Mouse (Mus musculus) midbrain, embryonic 14.5 days (tissue): ENCODE data around the gene Dio3. TPM values are rescaled to one million over a fixed set of nuclear protein-coding genes. Genes with fewer than 3 reads are reported as not detected.

Source experiments
- ATAC-seq: fragments of 200-750 bp; cut with Nextera tagmentation; 2 replicates; pipeline ENCODE4 v1.8.0; 2017; ENCODE audit warnings: moderate number of reproducible peaks, moderate library complexity; ENCODE audit not compliant: low FRiP score, low TSS enrichment
- DNase-seq: peaks from one replicate; pipeline ENCODE4 v3.0.0-alpha.2; 2015
- H3K27ac ChIP-seq: fragments of 300-500 bp; sonication (generic); replicated peaks from 2 replicates; pipeline ENCODE4 v1.5.1; 2014; ENCODE audit warnings: mild to moderate bottlenecking, low read depth, low read length, moderate library complexity
- H3K27me3 ChIP-seq: fragments of 300-500 bp; sonication (generic); 2 replicates; pipeline ENCODE4 v1.6.1; 2014; ENCODE audit warnings: low read length, control low read depth, mixed read lengths; ENCODE audit not compliant: control insufficient read depth, insufficient read depth
- H3K36me3 ChIP-seq: fragments of 300-500 bp; sonication (generic); 2 replicates; pipeline ENCODE4 v1.6.1; 2014; ENCODE audit warnings: low read length, control low read depth; ENCODE audit not compliant: control insufficient read depth, insufficient read depth
- H3K4me1 ChIP-seq: fragments of 300-500 bp; sonication (generic); 2 replicates; pipeline ENCODE4 v1.6.1; 2014; ENCODE audit warnings: mild to moderate bottlenecking, antibody characterized with exemption, low read length, control low read depth; ENCODE audit not compliant: control insufficient read depth, insufficient read depth
- H3K4me2 ChIP-seq: fragments of 300-500 bp; sonication (generic); 2 replicates; pipeline ENCODE4 v1.6.1; 2014; ENCODE audit warnings: mild to moderate bottlenecking, low read length, moderate library complexity
- H3K4me3 ChIP-seq: fragments of 300-500 bp; sonication (generic); replicated peaks from 2 replicates; pipeline ENCODE4 v1.5.1; 2014; ENCODE audit warnings: low read depth, low read length
- H3K9ac ChIP-seq: fragments of 300-500 bp; sonication (generic); replicated peaks from 2 replicates; pipeline ENCODE4 v1.6.1; 2014; ENCODE audit warnings: mild to moderate bottlenecking, low read length, moderate library complexity
- H3K9me3 ChIP-seq: fragments of 300-500 bp; sonication (generic); 2 replicates; pipeline ENCODE4 v1.6.1; 2016; ENCODE audit warnings: low read length, control low read depth, mixed read lengths; ENCODE audit not compliant: control insufficient read depth
- WGBS: fragments of 180-500 bp; shearing (Covaris S2); extraction: QIAGEN DNeasy Blood & Tissue Kit; methylation state at CpG from one replicate; pipeline ENCODE4 v1.1.7; 2014; 5-methylcytosine and 5-hydroxymethylcytosine counted together
- polyA plus RNA-seq: library from polyadenylated mRNA; unstranded; fragments of >200 nt; fragmentation: Nextera tagmentation; extraction: Ambion mirVana; gene quantifications from 2 replicates; pipeline ENCODE4 v1.2.1, GENCODE M21; 2014

Dio3 gene
- 0.30 and 1.5 TPM in 2 replicates for polyA plus RNA-seq

- H3K4me1 ChIP-seq, result no peaks in the 10 kb centered on the region
- peak within 1 kb of the TSS; percentile 63 for H3K4me2 ChIP-seq
- H3K9me3 ChIP-seq, result no peaks in the 10 kb centered on the region
- no peak for ATAC-seq
- peaks cover 84% of the 10 kb centered on the region for H3K27me3 ChIP-seq
- H3K36me3 ChIP-seq, result no peaks in the 10 kb centered on the region
- WGBS, result 1% methylated on average over 32 of the region's 34 CpGs
- no peak for DNase-seq
- H3K4me3 ChIP-seq, result peak within 1 kb of the TSS; percentile 41
- H3K27ac ChIP-seq, result no peak within 1 kb of the TSS
- H3K9ac ChIP-seq, result peak within 1 kb of the TSS; percentile 16; the same call in 1 of the 2 replicates
These were observed at the start of gene Dio3 for GRCm38 (mm10) chr12:110278853-110279252. Gene Dio3, plus strand, starts transcription at chr12:110279068.

DNA sequence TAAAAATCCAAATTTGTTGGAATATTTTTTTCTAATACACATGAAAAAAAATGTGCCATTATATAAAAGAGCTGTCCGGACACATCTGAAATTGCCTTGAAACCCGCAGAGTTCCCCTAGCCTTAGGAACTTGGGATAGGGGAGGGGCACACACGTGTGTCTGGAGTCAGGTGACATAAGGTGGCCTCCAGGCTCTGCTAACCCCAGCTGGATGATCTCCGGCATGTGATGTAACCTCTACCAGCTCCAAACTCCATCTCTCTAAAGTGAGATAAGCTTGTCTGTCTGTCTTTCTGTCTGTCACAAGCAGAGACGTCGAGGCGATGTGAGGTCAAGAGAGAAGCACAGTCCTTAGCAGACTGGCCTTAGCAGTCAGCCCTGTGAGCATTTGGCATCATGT is 48.6 kb upstream of the Dio3 start:
- Histone ChIP-seq H3K9me3 (no peaks in the 10 kb centered on the region), H3K9ac (no peak overlapping the region), H3K4me3 (no peak overlapping the region), H3K4me1 (no peaks in the 10 kb centered on the region), H3K27me3 (no peaks in the 10 kb centered on the region), H3K36me3 (no peaks in the 10 kb centered on the region), H3K27ac (no peak overlapping the region), H3K4me2 (no peak overlapping the region)
- 85% methylated on average over 7 of the region's 7 CpGs for WGBS
- ATAC-seq, result no peak
- DNase-seq, result no peak

DNA sequence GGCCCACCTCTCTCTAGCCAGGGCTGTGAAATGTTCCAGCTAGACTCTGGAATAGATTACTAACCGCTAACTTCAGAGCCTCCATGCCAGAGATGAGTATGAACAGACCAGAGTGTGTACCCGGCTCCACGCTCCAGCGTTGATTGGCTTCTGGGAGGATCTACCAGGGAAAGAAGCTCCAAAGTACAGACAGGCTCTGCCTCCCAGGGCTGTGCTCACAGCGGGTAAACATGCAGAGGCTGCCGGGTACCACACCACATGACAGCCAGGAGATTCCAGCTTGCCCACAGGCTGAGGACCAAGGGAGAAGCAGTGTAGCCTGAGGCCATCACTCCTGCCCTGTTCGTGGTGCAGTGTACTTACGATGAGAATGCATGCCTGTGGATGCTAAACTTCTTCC is 48.1 kb upstream of the Dio3 start:
- DNase-seq (no peak), ATAC-seq (no peak)
- Histone ChIP-seq H3K4me1 (no peaks in the 10 kb centered on the region), H3K9me3 (no peaks in the 10 kb centered on the region), H3K4me3 (no peak overlapping the region), H3K9ac (no peak overlapping the region), H3K36me3 (no peaks in the 10 kb centered on the region), H3K27ac (no peak overlapping the region), H3K4me2 (no peak overlapping the region), H3K27me3 (no peaks in the 10 kb centered on the region)
- 77% methylated on average over 8 of the region's 8 CpGs for WGBS

- Histone ChIP-seq H3K4me3 (no peak overlapping the region), H3K9ac (no peak overlapping the region), H3K27me3 (no peaks in the 10 kb centered on the region), H3K9me3 (no peaks in the 10 kb centered on the region), H3K27ac (no peak overlapping the region), H3K4me1 (no peaks in the 10 kb centered on the region), H3K4me2 (no peak overlapping the region), H3K36me3 (no peaks in the 10 kb centered on the region)
- 24% methylated on average over 13 of the region's 13 CpGs for WGBS
- DNase-seq (no peak), ATAC-seq (no peak)
These were observed 46.9 kb upstream of the Dio3 start for GRCm38 (mm10) chr12:110231709-110232600.

GRCm38 (mm10) chr12:110235908-110236307 is 43.0 kb upstream of the Dio3 start:
- no peak overlapping the region for H3K4me3 ChIP-seq
- no peaks in the 10 kb centered on the region for H3K4me1 ChIP-seq
- H3K4me2 ChIP-seq, result no peak overlapping the region
- H3K9ac ChIP-seq, result no peak overlapping the region
- no peak overlapping the region for H3K27ac ChIP-seq
- no peaks in the 10 kb centered on the region for H3K9me3 ChIP-seq
- no peaks in the 10 kb centered on the region for H3K36me3 ChIP-seq
- no peak for ATAC-seq
- no peak for DNase-seq
- no peaks in the 10 kb centered on the region for H3K27me3 ChIP-seq
- 93% methylated on average over 4 of the region's 4 CpGs for WGBS

GRCm38 (mm10) chr12:110237046-110237445 is 41.8 kb upstream of the Dio3 start:
- Histone ChIP-seq H3K27ac (no peak overlapping the region), H3K36me3 (no peaks in the 10 kb centered on the region), H3K9ac (no peak overlapping the region), H3K4me2 (no peak overlapping the region), H3K4me3 (no peak overlapping the region), H3K27me3 (no peaks in the 10 kb centered on the region), H3K4me1 (no peaks in the 10 kb centered on the region), H3K9me3 (no peaks in the 10 kb centered on the region)
- ATAC-seq, result no peak
- no peak for DNase-seq
- WGBS, result 87% methylated on average over 7 of the region's 7 CpGs

GRCm38 (mm10) chr12:110239358-110239757 is 39.5 kb upstream of the Dio3 start:
- Histone ChIP-seq H3K27me3 (no peaks in the 10 kb centered on the region), H3K4me2 (no peak overlapping the region), H3K4me3 (no peak overlapping the region), H3K9me3 (no peaks in the 10 kb centered on the region), H3K4me1 (no peaks in the 10 kb centered on the region), H3K9ac (no peak overlapping the region), H3K36me3 (no peaks in the 10 kb centered on the region), H3K27ac (no peak overlapping the region)
- ATAC-seq (no peak), DNase-seq (no peak)
- WGBS, result 91% methylated on average over 5 of the region's 5 CpGs

DNA sequence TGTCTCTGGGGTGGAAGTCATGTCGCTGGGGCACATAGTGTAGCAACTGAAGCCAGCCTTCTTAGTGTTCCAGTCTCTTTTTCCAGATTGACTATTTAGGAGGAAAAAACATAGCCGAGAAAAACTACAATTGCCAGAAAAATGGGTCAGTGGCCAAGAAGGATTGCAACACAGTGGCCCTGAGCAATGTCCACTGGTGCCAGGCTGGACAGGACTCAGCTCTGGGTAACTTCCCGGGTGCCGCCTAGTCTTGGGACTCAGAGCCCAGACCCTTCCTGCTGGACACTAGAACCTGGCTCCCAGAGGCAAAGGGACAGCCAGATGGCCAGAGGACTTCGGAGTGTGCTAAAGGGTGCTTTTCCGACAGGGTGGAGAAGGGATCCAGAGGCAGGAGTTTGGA is 34.3 kb upstream of the Dio3 start:
- no peak overlapping the region for H3K9ac ChIP-seq
- no peak overlapping the region for H3K27ac ChIP-seq
- H3K4me3 ChIP-seq, result no peak overlapping the region
- ATAC-seq (no peak), DNase-seq (no peak)
- H3K9me3 ChIP-seq, result no peaks in the 10 kb centered on the region
- H3K4me1 ChIP-seq, result no peaks in the 10 kb centered on the region
- 86% methylated on average over 6 of the region's 6 CpGs for WGBS
- H3K27me3 ChIP-seq, result no peaks in the 10 kb centered on the region
- no peaks in the 10 kb centered on the region for H3K36me3 ChIP-seq
- no peak overlapping the region for H3K4me2 ChIP-seq

- no peaks in the 10 kb centered on the region for H3K36me3 ChIP-seq
- no peaks in the 10 kb centered on the region for H3K9me3 ChIP-seq
- no peaks in the 10 kb centered on the region for H3K4me1 ChIP-seq
- H3K9ac ChIP-seq, result no peak overlapping the region
- H3K27me3 ChIP-seq, result no peaks in the 10 kb centered on the region
- H3K4me3 ChIP-seq, result no peak overlapping the region
- ATAC-seq, result no peak
- no peak overlapping the region for H3K4me2 ChIP-seq
- no peak overlapping the region for H3K27ac ChIP-seq
- 95% methylated on average over 4 of the region's 4 CpGs for WGBS
- no peak for DNase-seq
These were observed 33.4 kb upstream of the Dio3 start for GRCm38 (mm10) chr12:110245461-110245860.
